Mouse (Mus musculus): Measurements from ENCODE around the gene P2rx1.

DNA sequence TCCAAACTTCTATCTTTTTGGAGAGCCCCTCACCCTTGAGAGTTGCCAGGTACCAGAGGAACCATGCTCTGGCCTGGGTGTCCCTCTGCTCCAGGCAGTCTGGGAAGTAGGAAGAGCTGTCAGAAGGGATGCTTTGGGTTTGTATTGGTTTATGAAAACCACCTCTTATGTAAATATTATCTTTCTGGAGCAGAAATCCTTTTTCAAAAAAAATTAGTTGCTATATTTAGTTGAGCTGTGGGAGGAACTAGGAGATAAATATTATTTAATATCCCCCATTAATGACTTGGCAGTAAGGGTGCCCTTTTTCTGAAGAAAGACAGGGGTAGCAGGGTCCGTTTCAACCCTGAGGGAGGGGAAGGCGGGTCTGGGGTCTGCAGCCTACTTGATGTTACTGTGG lies 36.5 kb upstream of the P2rx1 start:
- TF ChIP-seq CTCF (IDR thresholded peaks at IDR 0.05; ENCODE audit: borderline replicate concordance, extremely low read depth, insufficient read depth, insufficient read length): no peak
- no peak for TF ChIP-seq POLR2A (IDR thresholded peaks at IDR 0.05; ENCODE audit: borderline replicate concordance, extremely low read depth, insufficient read depth, insufficient read length, poor library complexity, severe bottlenecking)
